Mouse (Mus musculus): ENCODE data around the gene Pum2. TPM values are rescaled to one million over a fixed set of nuclear protein-coding genes. Genes with fewer than 3 reads are reported as not detected.
A peak's percentile ranks its signal among the peaks of the same experiment; 100 is the strongest.
"Not testable (repeated sequence)": the region's sequence is repeated elsewhere in the genome, so short reads cannot be mapped to it uniquely, and the experiment has no call there.

Pum2 gene
- polyA plus RNA-seq (2015; fragmentation: Nextera tagmentation; extraction: Ambion mirVana), result 39.2 and 41.0 TPM in 2 replicates

GRCm38 (mm10) chr12:8673974-8674306, at the start of gene Pum2:
Gene Pum2, plus strand, starts transcription at chr12:8674134.
- Histone ChIP-seq H3K4me2 (replicated peaks) (peak within 1 kb of the TSS; percentile 65), H3K9ac (peak within 1 kb of the TSS; percentile 100), H3K4me3 (replicated peaks) (peak within 1 kb of the TSS; percentile 89), H3K9me3 (replicated peaks) (no peaks in the 10 kb centered on the region), H3K27me3 (no peaks in the 10 kb centered on the region), H3K36me3 (no peaks in the 10 kb centered on the region), H3K4me1 (peaks cover 16% of the 10 kb centered on the region), H3K27ac (replicated peaks) (peak within 1 kb of the TSS; percentile 96)
- under 1% methylated on average over 24 of the region's 41 CpGs for WGBS
- ATAC-seq (ENCODE audit: insufficient number of reproducible peaks, low FRiP score, low TSS enrichment, low read depth), result peak; percentile 96

- ATAC-seq (ENCODE audit: insufficient number of reproducible peaks, low FRiP score, low TSS enrichment, low read depth), result no peak
Observed at GRCm38 (mm10) chr12:8629537-8629936, 44.4 kb upstream of the Pum2 start.

GRCm38 (mm10) chr12:8631691-8632090, 42.2 kb upstream of the Pum2 start:
- Histone ChIP-seq H3K4me3 (replicated peaks) (no peak overlapping the region), H3K9me3 (replicated peaks) (no peaks in the 10 kb centered on the region), H3K4me2 (replicated peaks) (no peak overlapping the region), H3K27ac (replicated peaks) (no peak overlapping the region), H3K4me1 (no peaks in the 10 kb centered on the region), H3K27me3 (no peaks in the 10 kb centered on the region), H3K36me3 (no peaks in the 10 kb centered on the region), H3K9ac (no peak overlapping the region)
- 85% methylated on average over 1 of the region's 1 CpGs for WGBS
- ATAC-seq (ENCODE audit: insufficient number of reproducible peaks, low FRiP score, low TSS enrichment, low read depth), result no peak

More at GRCm38 (mm10) chr12:8629537-8629936, 44.4 kb upstream of the Pum2 start:
- H3K9me3 ChIP-seq (replicated peaks), result no peaks in the 10 kb centered on the region
- H3K9ac ChIP-seq, result no peak overlapping the region
- no peaks in the 10 kb centered on the region for H3K27me3 ChIP-seq
- no peaks in the 10 kb centered on the region for H3K36me3 ChIP-seq
- H3K27ac ChIP-seq (replicated peaks), result no peak overlapping the region
- H3K4me3 ChIP-seq (replicated peaks), result no peak overlapping the region
- H3K4me2 ChIP-seq (replicated peaks), result no peak overlapping the region
- H3K4me1 ChIP-seq, result no peaks in the 10 kb centered on the region
- WGBS, result 95% methylated on average over 6 of the region's 6 CpGs

GRCm38 (mm10) chr12:8632737-8633365, 41.1 kb upstream of the Pum2 start:
- ATAC-seq (ENCODE audit: insufficient number of reproducible peaks, low FRiP score, low TSS enrichment, low read depth), result no peak
- Histone ChIP-seq H3K27me3 (no peaks in the 10 kb centered on the region), H3K9me3 (replicated peaks) (no peaks in the 10 kb centered on the region), H3K4me1 (no peaks in the 10 kb centered on the region), H3K9ac (no peak overlapping the region), H3K4me3 (replicated peaks) (no peak overlapping the region), H3K27ac (replicated peaks) (no peak overlapping the region), H3K36me3 (no peaks in the 10 kb centered on the region), H3K4me2 (replicated peaks) (no peak overlapping the region)
- 82% methylated on average over 2 of the region's 2 CpGs for WGBS

- Histone ChIP-seq H3K9ac (no peak overlapping the region), H3K9me3 (replicated peaks) (no peaks in the 10 kb centered on the region), H3K4me2 (replicated peaks) (no peak overlapping the region), H3K4me3 (replicated peaks) (no peak overlapping the region), H3K27ac (replicated peaks) (no peak overlapping the region), H3K4me1 (no peaks in the 10 kb centered on the region), H3K27me3 (no peaks in the 10 kb centered on the region), H3K36me3 (no peaks in the 10 kb centered on the region)
- no peak for ATAC-seq (ENCODE audit: insufficient number of reproducible peaks, low FRiP score, low TSS enrichment, low read depth)
- WGBS, result 98% methylated on average over 1 of the region's 1 CpGs
Observed at GRCm38 (mm10) chr12:8634306-8634705, 39.6 kb upstream of the Pum2 start.

GRCm38 (mm10) chr12:8635546-8635945, 38.4 kb upstream of the Pum2 start:
- WGBS, result 98% methylated on average over 4 of the region's 4 CpGs
- no peak for ATAC-seq (ENCODE audit: insufficient number of reproducible peaks, low FRiP score, low TSS enrichment, low read depth)
- Histone ChIP-seq H3K36me3 (no peaks in the 10 kb centered on the region), H3K27ac (replicated peaks) (no peak overlapping the region), H3K4me1 (no peaks in the 10 kb centered on the region; the same call in 1 of the 2 replicates), H3K4me2 (replicated peaks) (no peak overlapping the region), H3K9ac (no peak overlapping the region), H3K27me3 (no peaks in the 10 kb centered on the region), H3K4me3 (replicated peaks) (no peak overlapping the region), H3K9me3 (replicated peaks) (no peaks in the 10 kb centered on the region)

GRCm38 (mm10) chr12:8636945-8637344, 37.0 kb upstream of the Pum2 start:
- H3K36me3 ChIP-seq, result no peaks in the 10 kb centered on the region
- ATAC-seq (ENCODE audit: insufficient number of reproducible peaks, low FRiP score, low TSS enrichment, low read depth), result no peak
- H3K4me3 ChIP-seq (replicated peaks), result no peak overlapping the region
- H3K4me1 ChIP-seq, result no peaks in the 10 kb centered on the region; the same call in 1 of the 2 replicates
- H3K9ac ChIP-seq, result no peak overlapping the region
- no peak overlapping the region for H3K27ac ChIP-seq (replicated peaks)
- no peak overlapping the region for H3K4me2 ChIP-seq (replicated peaks)
- H3K27me3 ChIP-seq, result no peaks in the 10 kb centered on the region
- WGBS, result 89% methylated on average over 14 of the region's 14 CpGs
- no peaks in the 10 kb centered on the region for H3K9me3 ChIP-seq (replicated peaks)

- H3K9ac ChIP-seq; H3K9me3 ChIP-seq (replicated peaks); H3K27ac ChIP-seq (replicated peaks); H3K27me3 ChIP-seq; H3K4me2 ChIP-seq (replicated peaks); ATAC-seq (ENCODE audit: insufficient number of reproducible peaks, low FRiP score, low TSS enrichment, low read depth); H3K4me3 ChIP-seq (replicated peaks); H3K4me1 ChIP-seq; H3K36me3 ChIP-seq: not testable (repeated sequence)
- 75% methylated on average over 10 of the region's 10 CpGs for WGBS
Observed at GRCm38 (mm10) chr12:8638411-8639087, 35.4 kb upstream of the Pum2 start.

GRCm38 (mm10) chr12:8640186-8640585, 33.7 kb upstream of the Pum2 start:
- Histone ChIP-seq H3K4me2 (replicated peaks) (peak overlapping the region; percentile 58), H3K9ac (peak overlapping the region; percentile 21; the same call in 1 of the 2 replicates), H3K4me3 (replicated peaks) (peak overlapping the region; percentile 96)
- WGBS, result 7% methylated on average over 2 of the region's 2 CpGs
- H3K9me3 ChIP-seq (replicated peaks); H3K36me3 ChIP-seq; H3K27me3 ChIP-seq; H3K4me1 ChIP-seq; H3K27ac ChIP-seq (replicated peaks); ATAC-seq (ENCODE audit: insufficient number of reproducible peaks, low FRiP score, low TSS enrichment, low read depth): not testable (repeated sequence)

- H3K4me3 ChIP-seq (replicated peaks), result peak overlapping the region; percentile 96
- ATAC-seq (ENCODE audit: insufficient number of reproducible peaks, low FRiP score, low TSS enrichment, low read depth), result peak; percentile 99
- H3K4me2 ChIP-seq (replicated peaks), result peak overlapping the region; percentile 59
- peak overlapping the region; percentile 98 for H3K27ac ChIP-seq (replicated peaks)
- H3K9ac ChIP-seq, result peak overlapping the region; percentile 98
- H3K27me3 ChIP-seq, result no peaks in the 10 kb centered on the region
- under 1% methylated on average over 46 of the region's 47 CpGs for WGBS
- no peaks in the 10 kb centered on the region for H3K36me3 ChIP-seq
- no peaks in the 10 kb centered on the region for H3K9me3 ChIP-seq (replicated peaks)
- no peaks in the 10 kb centered on the region; the same call in 1 of the 2 replicates for H3K4me1 ChIP-seq
Observed at GRCm38 (mm10) chr12:8640711-8641424, 33.1 kb upstream of the Pum2 start.

- peak overlapping the region; percentile 63; the same call in 1 of the 2 replicates for H3K27ac ChIP-seq (replicated peaks)
- ATAC-seq (ENCODE audit: insufficient number of reproducible peaks, low FRiP score, low TSS enrichment, low read depth), result no peak
- peak overlapping the region; percentile 96 for H3K4me3 ChIP-seq (replicated peaks)
- H3K36me3 ChIP-seq, result no peaks in the 10 kb centered on the region
- peak overlapping the region; percentile 98 for H3K9ac ChIP-seq
- peak overlapping the region; percentile 59 for H3K4me2 ChIP-seq (replicated peaks)
- no peaks in the 10 kb centered on the region; the same call in 1 of the 2 replicates for H3K4me1 ChIP-seq
- H3K27me3 ChIP-seq, result no peaks in the 10 kb centered on the region
- WGBS, result 6% methylated on average over 10 of the region's 10 CpGs
- H3K9me3 ChIP-seq (replicated peaks), result no peaks in the 10 kb centered on the region
Observed at GRCm38 (mm10) chr12:8641425-8641735, 32.6 kb upstream of the Pum2 start.
